Mouse (Mus musculus) T-helper 17 cell (primary cell): ENCODE data around the gene Cdk17.

ENCODE experiments used
- in situ Hi-C, 2 experiments: fragments of 300-600 bp; cut with MboI, MseI; formaldehyde crosslinking; loops; 1 replicate in 1 of 2; 2 replicates in 1 of 2; pipeline ENCODE4 v1.15.1; 2025; ENCODE audit warnings: high pct_unique_total_duplicates in 2 of 2

Cdk17 gene

GRCm38 (mm10) chr10:93251426-93251825, 90.8 kb downstream of the Cdk17 start:
- in situ Hi-C loops: loop anchor here (10.0 to 25.0 kb wide), 3 partner anchors 189 to 539 kb away; partner anchors contain the start of gene Nedd1 (in 2 of the 2)

- in situ Hi-C loops: loop anchor here (10.0 to 25.0 kb wide), 3 partner anchors 190 to 540 kb away; partner anchors contain the start of gene Nedd1 (in 2 of the 2)
Measured at GRCm38 (mm10) chr10:93252661-93253060, 92.0 kb downstream of the Cdk17 start.

GRCm38 (mm10) chr10:93253156-93253555, 92.5 kb downstream of the Cdk17 start:
- in situ Hi-C loops: loop anchor here (10.0 to 25.0 kb wide), 3 partner anchors 191 to 541 kb away; partner anchors contain the start of gene Nedd1 (in 2 of the 2)

GRCm38 (mm10) chr10:93255294-93255693, 94.6 kb downstream of the Cdk17 start:
- in situ Hi-C loops: loop anchor here (10.0 to 25.0 kb wide), 3 partner anchors 193 to 543 kb away; partner anchors contain the start of gene Nedd1 (in 2 of the 2)

- in situ Hi-C loops: loop anchor here (10.0 to 25.0 kb wide), 3 partner anchors 198 to 548 kb away; partner anchors contain the start of gene Nedd1 (in 2 of the 2)
Measured at GRCm38 (mm10) chr10:93259826-93260225, 99.2 kb downstream of the Cdk17 start.

GRCm38 (mm10) chr10:93261132-93261980, 100.7 kb downstream of the Cdk17 start:
- in situ Hi-C loops: loop anchor here (25.0 kb wide), 2 partner anchors 199 to 549 kb away; partner anchors contain the start of gene Nedd1 (in 1 of the 2)

- in situ Hi-C loops: loop anchor here (25.0 kb wide), 2 partner anchors 200 to 550 kb away; partner anchors contain the start of gene Nedd1 (in 1 of the 2)
Measured at GRCm38 (mm10) chr10:93261981-93262499, 101.4 kb downstream of the Cdk17 start.

GRCm38 (mm10) chr10:93263431-93263830, 102.8 kb downstream of the Cdk17 start:
- in situ Hi-C loops: loop anchor here (25.0 kb wide), 2 partner anchors 201 to 551 kb away; partner anchors contain the start of gene Nedd1 (in 1 of the 2)

GRCm38 (mm10) chr10:93264001-93264400, 103.3 kb downstream of the Cdk17 start:
- in situ Hi-C loops: loop anchor here (25.0 kb wide), 2 partner anchors 202 to 552 kb away; partner anchors contain the start of gene Nedd1 (in 1 of the 2)

GRCm38 (mm10) chr10:93265833-93266232, 105.2 kb downstream of the Cdk17 start:
- in situ Hi-C loops: loop anchor here (25.0 kb wide), 2 partner anchors 204 to 554 kb away; partner anchors contain the start of gene Nedd1 (in 1 of the 2)

GRCm38 (mm10) chr10:93266521-93266920, 105.8 kb downstream of the Cdk17 start:
- in situ Hi-C loops: loop anchor here (25.0 kb wide), 2 partner anchors 204 to 554 kb away; partner anchors contain the start of gene Nedd1 (in 1 of the 2)

- in situ Hi-C loops: loop anchor here (25.0 kb wide), 2 partner anchors 205 to 555 kb away; partner anchors contain the start of gene Nedd1 (in 1 of the 2)
Measured at GRCm38 (mm10) chr10:93267509-93267908, 106.8 kb downstream of the Cdk17 start.

GRCm38 (mm10) chr10:93268339-93268738, 107.7 kb downstream of the Cdk17 start:
- in situ Hi-C loops: loop anchor here (25.0 kb wide), 2 partner anchors 206 to 556 kb away; partner anchors contain the start of gene Nedd1 (in 1 of the 2)

GRCm38 (mm10) chr10:93269744-93270143, 109.1 kb downstream of the Cdk17 start:
- in situ Hi-C loops: loop anchor here (25.0 kb wide), 2 partner anchors 207 to 557 kb away; partner anchors contain the start of gene Nedd1 (in 1 of the 2)

- in situ Hi-C loops: loop anchor here (25.0 kb wide), 2 partner anchors 209 to 559 kb away; partner anchors contain the start of gene Nedd1 (in 1 of the 2)
Measured at GRCm38 (mm10) chr10:93270889-93271460, 110.3 kb downstream of the Cdk17 start.

GRCm38 (mm10) chr10:93271831-93272230, 111.2 kb downstream of the Cdk17 start:
- in situ Hi-C loops: loop anchor here (25.0 kb wide), 2 partner anchors 210 to 560 kb away; partner anchors contain the start of gene Nedd1 (in 1 of the 2)

GRCm38 (mm10) chr10:93272986-93273982, 112.6 kb downstream of the Cdk17 start:
- in situ Hi-C loops: loop anchor here (25.0 kb wide), 2 partner anchors 211 to 561 kb away; partner anchors contain the start of gene Nedd1 (in 1 of the 2)

GRCm38 (mm10) chr10:93274277-93274696, 113.6 kb downstream of the Cdk17 start:
- in situ Hi-C loops: loop anchor here (25.0 kb wide), 2 partner anchors 212 to 562 kb away; partner anchors contain the start of gene Nedd1 (in 1 of the 2)
